Comparison of ENCODE assay signal across 7 mouse cellular contexts in genomic region chr2:30983024-30983423, GRCm38 (mm10). TPM values are rescaled to one million over a fixed set of nuclear protein-coding genes. Genes with fewer than 3 reads are reported as not detected.
DNase-seq lines count a peak whose midpoint lies in the region; ATAC-seq and TF ChIP-seq lines count a peak whose summit lies in the region.

No protein-coding gene starts in this region.

- no peak for ATAC-seq in lung, postnatal 0 days
- no peak for ATAC-seq in embryonic facial prominence, embryonic 14.5 days (ENCODE audit: low read depth)
- no peak for ATAC-seq in kidney, embryonic 15.5 days (replicated peaks; ENCODE audit: low FRiP score)

- H3K4me2 ChIP-seq in lung, postnatal 0 days (replicated peaks; ENCODE audit: low read depth, low read length) = peak overlapping the region; percentile 89
- H3K4me2 ChIP-seq in embryonic facial prominence, embryonic 14.5 days (ENCODE audit: low read depth, low read length) = peak overlapping the region; percentile 82
- peak overlapping the region; percentile 84 for H3K4me2 ChIP-seq in kidney, embryonic 15.5 days

- TF ChIP-seq EP300 in lung, postnatal 0 days (IDR thresholded peaks at IDR 0.05) = no peak

- TF ChIP-seq POLR2A in olfactory bulb, adult 2 months (IDR thresholded peaks at IDR 0.05; ENCODE audit: insufficient read depth, low read depth, low read length) = no peak

- H3K4me1 ChIP-seq in lung, postnatal 0 days (ENCODE audit: insufficient read depth, low read depth, low read length) = peaks cover 12% of the 10 kb centered on the region; the same call in 1 of the 2 replicates
- peaks cover 8% of the 10 kb centered on the region for H3K4me1 ChIP-seq in embryonic facial prominence, embryonic 14.5 days (ENCODE audit: control insufficient read depth, insufficient read depth, low read length)
- H3K4me1 ChIP-seq in kidney, embryonic 15.5 days = peaks cover 33% of the 10 kb centered on the region
- H3K4me1 ChIP-seq in olfactory bulb, adult 2 months (ENCODE audit: control insufficient read depth, insufficient read depth, low read length) = peaks cover 15% of the 10 kb centered on the region

- peak overlapping the region; percentile 77; the same call in 1 of the 2 replicates for H3K4me3 ChIP-seq in lung, postnatal 0 days (ENCODE audit: low read depth, low read length)
- H3K4me3 ChIP-seq in embryonic facial prominence, embryonic 14.5 days (ENCODE audit: low read depth, low read length) = peak overlapping the region; percentile 74
- peak overlapping the region; percentile 82 for H3K4me3 ChIP-seq in kidney, embryonic 15.5 days (replicated peaks)
- H3K4me3 ChIP-seq in olfactory bulb, adult 2 months (ENCODE audit: insufficient read depth, low read depth, low read length) = peak overlapping the region; percentile 63

- H3K9me3 ChIP-seq in lung, postnatal 0 days (ENCODE audit: low read length) = no peaks in the 10 kb centered on the region
- H3K9me3 ChIP-seq in embryonic facial prominence, embryonic 14.5 days (ENCODE audit: control insufficient read depth, low read length) = no peaks in the 10 kb centered on the region
- no peaks in the 10 kb centered on the region for H3K9me3 ChIP-seq in kidney, embryonic 15.5 days (replicated peaks)

- TF ChIP-seq CTCF in lung, postnatal 0 days (IDR thresholded peaks at IDR 0.05) = no peak
- TF ChIP-seq CTCF in olfactory bulb, adult 2 months (IDR thresholded peaks at IDR 0.05; ENCODE audit: insufficient read depth, low read depth, low read length) = no peak

- 33% methylated on average over 7 of the region's 7 CpGs for WGBS in lung, postnatal 0 days
- 38% methylated on average over 7 of the region's 7 CpGs for WGBS in embryonic facial prominence, embryonic 14.5 days
- WGBS in kidney, embryonic 15.5 days = 42% methylated on average over 7 of the region's 7 CpGs
- 18% methylated on average over 7 of the region's 7 CpGs for WGBS in olfactory bulb, adult 2 months

- H3K27ac ChIP-seq in lung, postnatal 0 days (ENCODE audit: low read length) = no peak overlapping the region
- H3K27ac ChIP-seq in embryonic facial prominence, embryonic 14.5 days (replicated peaks; ENCODE audit: low read depth, low read length) = peak overlapping the region; percentile 8; the same call in 1 of the 2 replicates
- H3K27ac ChIP-seq in kidney, embryonic 15.5 days = 0 out of 2 replicates have a peak overlapping the region, but pooled peaks have one; percentile 77
- no peak overlapping the region for H3K27ac ChIP-seq in olfactory bulb, adult 2 months (ENCODE audit: insufficient read depth, low read depth, low read length)

- DNase-seq in lung, postnatal 0 days (ENCODE audit: low spot score) = peak; percentile 16
- no peak for DNase-seq in lung, adult 18-20 months
- peak; percentile 70 for DNase-seq in embryonic facial prominence, embryonic 14.5 days (ENCODE audit: low spot score)
- no peak for DNase-seq in Muller cell, postnatal 12 days (ENCODE audit: inconsistent ontology term)
- no peak for DNase-seq in natural killer cell, adult 2 months (ENCODE audit: low spot score in 2 of 2)

- H3K27me3 ChIP-seq in lung, postnatal 0 days (replicated peaks; ENCODE audit: insufficient read depth, low read length) = no peaks in the 10 kb centered on the region
- H3K27me3 ChIP-seq in embryonic facial prominence, embryonic 14.5 days (replicated peaks; ENCODE audit: control insufficient read depth, insufficient read depth, low read length) = no peaks in the 10 kb centered on the region
- no peaks in the 10 kb centered on the region for H3K27me3 ChIP-seq in kidney, embryonic 15.5 days

- no peaks in the 10 kb centered on the region for H3K36me3 ChIP-seq in lung, postnatal 0 days (ENCODE audit: insufficient read depth, low read length)
- peaks cover 22% of the 10 kb centered on the region for H3K36me3 ChIP-seq in embryonic facial prominence, embryonic 14.5 days (ENCODE audit: control insufficient read depth, insufficient read depth, low read length)
- peaks cover 21% of the 10 kb centered on the region for H3K36me3 ChIP-seq in kidney, embryonic 15.5 days

- no peak overlapping the region; the same call in 1 of the 2 replicates for H3K9ac ChIP-seq in lung, postnatal 0 days (replicated peaks; ENCODE audit: low read depth)
- H3K9ac ChIP-seq in embryonic facial prominence, embryonic 14.5 days (ENCODE audit: low read depth, low read length) = peak overlapping the region; percentile 68; the same call in 1 of the 2 replicates
- no peak overlapping the region for H3K9ac ChIP-seq in kidney, embryonic 15.5 days

RNA-seq across cellular contexts. Expression of gene Usp20, which starts 0.9 kb away (rescaled TPM):
- polyA plus RNA-seq in lung, postnatal 0 days (2015; fragmentation: Nextera tagmentation; extraction: Ambion mirVana) = 8.4 and 9.6 TPM in 2 replicates
- polyA plus RNA-seq in embryonic facial prominence, embryonic 14.5 days (2014; fragmentation: Nextera tagmentation; extraction: Ambion mirVana) = 20.9 and 21.7 TPM in 2 replicates
- polyA plus RNA-seq in kidney, embryonic 15.5 days (2015; fragmentation: Nextera tagmentation; extraction: Ambion mirVana) = 19.1 and 22.7 TPM in 2 replicates
- polyA plus RNA-seq in olfactory bulb, adult 2 months (2012; ENCODE audit: insufficient read depth, insufficient read length, low replicate concordance, missing spikeins) = not detected in 2 replicates

RNA-seq across cellular contexts. Expression of gene BC005624, which starts 1.0 kb away (rescaled TPM):
- polyA plus RNA-seq in lung, postnatal 0 days (2015; fragmentation: Nextera tagmentation; extraction: Ambion mirVana) = 41.0 and 43.6 TPM in 2 replicates
- polyA plus RNA-seq in embryonic facial prominence, embryonic 14.5 days (2014; fragmentation: Nextera tagmentation; extraction: Ambion mirVana) = 46.7 and 48.1 TPM in 2 replicates
- 55.2 and 60.5 TPM in 2 replicates for polyA plus RNA-seq in kidney, embryonic 15.5 days (2015; fragmentation: Nextera tagmentation; extraction: Ambion mirVana)
- not detected in 2 replicates for polyA plus RNA-seq in olfactory bulb, adult 2 months (2012; ENCODE audit: insufficient read depth, insufficient read length, low replicate concordance, missing spikeins)

RNA-seq across cellular contexts. Expression of gene Tor1a, which starts 15.3 kb away (rescaled TPM):
- 54.6 and 57.5 TPM in 2 replicates for polyA plus RNA-seq in lung, postnatal 0 days (2015; fragmentation: Nextera tagmentation; extraction: Ambion mirVana)
- polyA plus RNA-seq in embryonic facial prominence, embryonic 14.5 days (2014; fragmentation: Nextera tagmentation; extraction: Ambion mirVana) = 68.3 and 68.8 TPM in 2 replicates
- polyA plus RNA-seq in kidney, embryonic 15.5 days (2015; fragmentation: Nextera tagmentation; extraction: Ambion mirVana) = 78.9 and 79.7 TPM in 2 replicates
- not detected in 2 replicates for polyA plus RNA-seq in olfactory bulb, adult 2 months (2012; ENCODE audit: insufficient read depth, insufficient read length, low replicate concordance, missing spikeins)

RNA-seq across cellular contexts. Expression of gene Tor1b, which starts 30.3 kb away (rescaled TPM):
- 23.3 and 24.6 TPM in 2 replicates for polyA plus RNA-seq in lung, postnatal 0 days (2015; fragmentation: Nextera tagmentation; extraction: Ambion mirVana)
- polyA plus RNA-seq in embryonic facial prominence, embryonic 14.5 days (2014; fragmentation: Nextera tagmentation; extraction: Ambion mirVana) = 41.3 and 41.8 TPM in 2 replicates
- 35.3 and 37.5 TPM in 2 replicates for polyA plus RNA-seq in kidney, embryonic 15.5 days (2015; fragmentation: Nextera tagmentation; extraction: Ambion mirVana)
- not detected in 2 replicates for polyA plus RNA-seq in olfactory bulb, adult 2 months (2012; ENCODE audit: insufficient read depth, insufficient read length, low replicate concordance, missing spikeins)

RNA-seq across cellular contexts. Expression of gene Ptges, which starts 53.4 kb away (rescaled TPM):
- polyA plus RNA-seq in lung, postnatal 0 days (2015; fragmentation: Nextera tagmentation; extraction: Ambion mirVana) = 20.0 and 29.8 TPM in 2 replicates
- polyA plus RNA-seq in embryonic facial prominence, embryonic 14.5 days (2014; fragmentation: Nextera tagmentation; extraction: Ambion mirVana) = 14.9 and 17.3 TPM in 2 replicates
- polyA plus RNA-seq in kidney, embryonic 15.5 days (2015; fragmentation: Nextera tagmentation; extraction: Ambion mirVana) = 13.3 and 13.5 TPM in 2 replicates
- not detected in 2 replicates for polyA plus RNA-seq in olfactory bulb, adult 2 months (2012; ENCODE audit: insufficient read depth, insufficient read length, low replicate concordance, missing spikeins)

Comparison
In these comparisons a context has a peak if more than half of its experiments do, and no peak if none do; other contexts are left out.
1. DNase-seq: peak in lung, postnatal 0 days (single experiment) and embryonic facial prominence, embryonic 14.5 days (single experiment); none in lung, adult 18-20 months (0 of 2), Muller cell, postnatal 12 days (single experiment) and natural killer cell, adult 2 months (0 of 2).
2. H3K27ac ChIP-seq: peak in embryonic facial prominence, embryonic 14.5 days (single experiment) and kidney, embryonic 15.5 days (single experiment); none in lung, postnatal 0 days (single experiment) and olfactory bulb, adult 2 months (single experiment).
3. RNA of gene BC005624, which starts 1.0 kb away (polyA plus RNA-seq): 55.2 to 60.5 TPM in kidney, embryonic 15.5 days, 46.7 to 48.1 TPM in embryonic facial prominence, embryonic 14.5 days and 41.0 to 43.6 TPM in lung, postnatal 0 days; not detected in olfactory bulb, adult 2 months; every median in the first group is over 10 times any median in the second.
4. Peak in every context shown above with its lines, with median percentiles within 50 percentile points of each other: H3K4me2 ChIP-seq and H3K4me3 ChIP-seq.